Mouse (Mus musculus) hindbrain, embryonic 12.5 days (tissue): Measurements from ENCODE around the gene Nkiras1. TPM values are rescaled to one million over a fixed set of nuclear protein-coding genes. Genes with fewer than 3 reads are reported as not detected.
"Not testable (repeated sequence)": the region's sequence is repeated elsewhere in the genome, so short reads cannot be mapped to it uniquely, and the experiment has no call there.

Source experiments
- ATAC-seq: fragments of 200-750 bp; cut with Nextera tagmentation; 2 replicates; pipeline ENCODE4 v1.8.0; 2017; ENCODE audit warnings: moderate TSS enrichment; ENCODE audit not compliant: low FRiP score
- H3K27ac ChIP-seq: fragments of 300-500 bp; sonication (generic); 2 replicates; pipeline ENCODE4 v1.5.1; 2016; ENCODE audit warnings: mild to moderate bottlenecking
- H3K27me3 ChIP-seq: fragments of 300-500 bp; sonication (generic); 2 replicates; pipeline ENCODE4 v1.6.1; 2016; ENCODE audit warnings: mild to moderate bottlenecking
- H3K36me3 ChIP-seq: fragments of 300-500 bp; sonication (generic); 2 replicates; pipeline ENCODE4 v1.6.1; 2016; ENCODE audit warnings: mild to moderate bottlenecking
- H3K4me1 ChIP-seq: fragments of 300-500 bp; sonication (generic); 2 replicates; pipeline ENCODE4 v1.6.1; 2016
- H3K4me2 ChIP-seq: fragments of 300-500 bp; sonication (generic); replicated peaks from 2 replicates; pipeline ENCODE4 v1.6.1; 2016; ENCODE audit warnings: mild to moderate bottlenecking
- H3K4me3 ChIP-seq: fragments of 300-500 bp; sonication (generic); 2 replicates; pipeline ENCODE4 v1.5.1; 2016; ENCODE audit warnings: mild to moderate bottlenecking
- H3K9ac ChIP-seq: fragments of 300-500 bp; sonication (generic); 2 replicates; pipeline ENCODE4 v1.6.1; 2016; ENCODE audit warnings: mild to moderate bottlenecking, moderate library complexity
- H3K9me3 ChIP-seq: fragments of 300-500 bp; sonication (generic); replicated peaks from 2 replicates; pipeline ENCODE4 v1.6.1; 2016; ENCODE audit warnings: mild to moderate bottlenecking
- WGBS: fragments of 180-500 bp; shearing (Covaris S2); methylation state at CpG from one replicate; pipeline ENCODE4 v1.1.7; 2016; 5-methylcytosine and 5-hydroxymethylcytosine counted together
- polyA plus RNA-seq: library from polyadenylated mRNA; unstranded; fragments of >200 nt; fragmentation: Nextera tagmentation; extraction: Ambion mirVana; gene quantifications from 2 replicates; pipeline ENCODE4 v1.2.1, GENCODE M21; 2016

Nkiras1 gene
- polyA plus RNA-seq, 1 experiment from 2014 or later, result 24.4 TPM

DNA sequence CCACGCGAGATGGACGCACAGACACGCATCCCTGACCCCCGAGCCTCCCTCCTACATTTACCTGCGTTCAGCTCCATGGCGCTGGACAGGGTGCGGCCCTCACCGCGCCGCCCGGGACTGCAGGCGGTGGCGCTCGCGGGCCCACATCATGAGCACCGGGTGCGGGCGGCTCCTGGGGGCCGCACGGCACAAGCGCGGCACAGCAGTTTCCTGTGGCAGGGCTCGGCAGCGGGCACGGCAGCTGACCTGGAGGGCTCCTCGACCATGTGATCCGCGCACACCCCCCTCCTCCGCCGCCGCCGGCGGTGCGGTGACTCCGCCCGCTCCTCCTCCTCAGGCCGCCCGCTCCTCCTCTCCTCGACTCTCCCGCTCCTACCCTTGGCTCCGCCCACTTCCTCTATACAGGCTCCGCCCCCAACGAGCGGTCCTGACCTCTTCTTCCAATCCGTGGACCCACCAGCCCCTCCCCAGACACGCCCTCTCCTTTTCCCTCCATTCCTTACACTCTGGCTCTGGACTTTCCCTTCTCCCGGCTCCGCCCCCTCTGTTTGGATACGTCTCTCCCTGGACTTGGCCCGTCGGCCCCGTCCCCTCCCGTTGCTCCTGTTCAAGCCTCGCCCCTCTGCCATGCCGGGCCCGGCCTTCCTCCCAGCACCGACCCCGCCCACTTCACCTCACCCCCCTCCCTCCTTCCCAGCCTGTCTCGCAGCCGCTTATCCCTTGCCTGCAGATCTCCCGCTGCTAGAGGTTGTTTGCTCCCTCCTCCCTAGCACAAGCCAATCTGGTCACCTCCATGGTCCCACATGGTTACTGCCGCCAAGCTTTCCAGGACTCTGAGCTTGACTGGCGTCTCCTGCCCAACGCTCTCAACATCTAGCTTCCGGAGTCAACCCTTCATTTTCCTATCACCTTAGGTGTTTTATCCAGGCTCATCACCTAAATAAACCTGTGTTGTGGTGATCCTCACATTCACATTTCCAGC is 31.9 kb upstream of the Nkiras1 start, which contains the start of gene Nr1d2:
TSS of gene Nr1d2 (minus strand) at position 378 of the 982 bp plus-strand sequence.
- peak within 1 kb of the TSS; percentile 59 for H3K9ac ChIP-seq
- H3K27me3 ChIP-seq, result no peaks in the 10 kb centered on the region; the same call in 1 of the 2 replicates
- 2% methylated on average over 61 of the region's 66 CpGs for WGBS
- peak within 1 kb of the TSS; percentile 81 for H3K4me2 ChIP-seq
- no peaks in the 10 kb centered on the region for H3K4me1 ChIP-seq
- no peaks in the 10 kb centered on the region for H3K36me3 ChIP-seq
- peak within 1 kb of the TSS; percentile 84 for H3K4me3 ChIP-seq
- H3K9me3 ChIP-seq, result no peaks in the 10 kb centered on the region
- ATAC-seq, result peak; percentile 93
- peak within 1 kb of the TSS; percentile 75 for H3K27ac ChIP-seq

DNA sequence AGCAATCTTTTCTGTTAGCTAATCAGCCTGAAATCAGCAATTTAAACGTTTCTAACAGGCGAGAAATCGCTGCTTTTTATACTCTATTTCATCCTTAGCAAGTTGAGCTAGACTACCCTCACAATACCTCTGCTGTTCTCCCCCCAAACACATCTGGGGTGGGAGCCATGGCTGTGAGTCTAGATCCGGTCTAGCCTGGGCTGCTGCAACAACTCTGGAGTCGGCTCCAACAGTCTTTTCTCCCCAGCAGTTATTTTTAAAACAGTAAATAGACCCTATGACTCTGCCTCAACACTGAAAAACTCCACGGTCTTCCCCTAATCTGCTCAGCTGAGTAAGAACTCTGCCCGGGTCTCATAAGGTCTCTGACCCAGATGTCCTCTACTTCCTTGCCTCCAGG is 30.8 kb upstream of the Nkiras1 start:
- 70% methylated on average over 7 of the region's 7 CpGs for WGBS
- Histone ChIP-seq H3K9ac (no peak overlapping the region), H3K4me3 (no peak overlapping the region), H3K36me3 (no peaks in the 10 kb centered on the region), H3K27ac (no peak overlapping the region), H3K4me2 (no peak overlapping the region), H3K9me3 (no peaks in the 10 kb centered on the region), H3K4me1 (no peaks in the 10 kb centered on the region), H3K27me3 (no peaks in the 10 kb centered on the region; the same call in 1 of the 2 replicates)
- ATAC-seq, result no peak

DNA sequence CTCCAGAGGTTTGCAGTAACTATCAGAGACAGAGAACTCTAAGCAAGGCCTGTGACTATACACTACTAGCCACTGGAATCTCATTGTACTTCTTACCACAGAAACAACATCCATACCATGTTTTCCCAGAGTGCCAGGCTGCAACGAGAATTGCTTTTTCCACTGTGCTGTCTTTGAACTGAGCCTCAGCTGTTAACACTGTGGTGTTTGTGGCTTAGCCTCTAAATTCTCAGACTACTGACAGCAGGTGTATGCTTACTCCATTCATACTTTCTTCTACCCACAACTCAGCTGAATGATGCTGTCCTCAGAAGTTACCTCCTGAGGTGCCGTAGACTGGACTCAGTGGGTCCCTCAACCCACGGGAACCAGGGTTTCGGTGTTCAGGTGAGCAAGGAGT is 29.1 kb upstream of the Nkiras1 start:
- Histone ChIP-seq H3K4me3 (no peak overlapping the region), H3K9ac (no peak overlapping the region), H3K4me1 (no peaks in the 10 kb centered on the region), H3K9me3 (no peaks in the 10 kb centered on the region), H3K27ac (no peak overlapping the region), H3K36me3 (no peaks in the 10 kb centered on the region), H3K4me2 (no peak overlapping the region), H3K27me3 (no peaks in the 10 kb centered on the region; the same call in 1 of the 2 replicates)
- 90% methylated on average over 4 of the region's 4 CpGs for WGBS
- ATAC-seq, result no peak

DNA sequence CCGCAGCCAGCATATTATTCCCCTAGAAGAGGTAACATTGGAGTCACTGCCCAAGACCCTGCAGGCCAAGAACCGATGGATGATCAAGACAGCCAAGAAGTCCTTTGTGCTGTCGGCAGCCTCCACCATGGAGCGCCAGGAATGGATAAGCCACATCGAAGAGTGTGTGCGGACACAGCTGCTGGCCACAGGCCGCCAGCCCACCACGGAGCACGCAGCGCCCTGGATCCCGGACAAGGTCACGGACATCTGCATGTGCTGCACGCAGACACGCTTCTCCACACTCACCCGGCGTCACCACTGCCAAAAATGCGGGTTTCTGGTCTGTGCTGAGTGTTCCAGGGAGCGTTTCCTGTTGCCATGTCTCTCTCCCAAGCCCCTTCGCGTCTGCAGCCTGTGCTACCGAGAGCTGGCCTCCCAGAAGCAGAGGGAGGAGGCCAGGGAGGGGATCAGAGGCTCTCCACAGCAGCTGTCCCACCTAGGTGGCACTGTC is 28.3 kb upstream of the Nkiras1 start:
- Histone ChIP-seq H3K4me2 (no peak overlapping the region), H3K36me3 (no peaks in the 10 kb centered on the region), H3K4me3 (no peak overlapping the region), H3K27ac (no peak overlapping the region), H3K9me3 (no peaks in the 10 kb centered on the region), H3K9ac (no peak overlapping the region), H3K27me3 (no peaks in the 10 kb centered on the region; the same call in 1 of the 2 replicates), H3K4me1 (no peaks in the 10 kb centered on the region)
- ATAC-seq, result no peak
- 87% methylated on average over 21 of the region's 21 CpGs for WGBS

DNA sequence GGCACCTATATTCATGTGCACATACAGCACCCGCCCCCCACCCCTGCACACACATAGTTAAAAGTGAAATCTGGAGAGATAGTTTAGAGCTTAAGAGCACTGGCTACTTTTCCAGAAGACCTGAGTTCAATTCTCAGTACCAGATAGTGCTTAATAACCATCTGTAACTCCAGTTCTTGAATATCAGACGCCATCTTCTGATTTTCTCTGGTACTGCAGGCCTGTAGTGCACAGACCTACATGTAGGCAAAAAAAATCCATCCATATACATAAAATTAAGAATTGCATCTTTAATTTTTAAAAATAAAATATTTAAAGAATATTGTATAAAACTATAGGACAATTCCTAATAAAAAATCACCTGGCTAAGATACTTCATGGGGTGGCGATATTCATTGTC is 9.7 kb upstream of the Nkiras1 start:
- WGBS, result 81% methylated on average over 3 of the region's 3 CpGs
- Histone ChIP-seq H3K4me1 (no peaks in the 10 kb centered on the region), H3K9me3 (0 out of 2 replicates have a peak, but pooled peaks cover 4% of the 10 kb centered on the region), H3K27ac (no peak overlapping the region), H3K36me3 (peaks cover 14% of the 10 kb centered on the region; the same call in 1 of the 2 replicates), H3K9ac (no peak overlapping the region), H3K27me3 (no peaks in the 10 kb centered on the region), H3K4me3 (no peak overlapping the region), H3K4me2 (no peak overlapping the region)
- ATAC-seq, result no peak

DNA sequence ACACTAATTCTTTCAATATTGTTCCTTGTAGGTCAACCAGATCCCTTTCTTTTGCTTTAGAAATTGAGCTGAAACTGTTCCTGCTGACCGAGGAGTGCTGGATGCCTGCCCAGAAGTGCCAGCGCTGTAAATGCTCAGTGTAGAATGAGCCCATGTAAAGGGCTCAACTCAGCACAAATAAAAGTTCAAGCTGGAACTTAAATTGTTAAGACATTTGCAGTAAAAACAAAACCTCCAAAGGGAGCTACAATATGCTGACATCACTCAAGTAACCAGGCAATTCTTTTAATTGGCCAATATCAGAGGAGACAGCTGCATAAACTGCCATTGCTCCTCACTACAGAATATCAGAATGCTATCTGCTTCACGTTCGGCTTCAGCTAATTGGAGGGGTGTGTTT is 7.5 kb upstream of the Nkiras1 start:
- H3K9me3 ChIP-seq, result 0 out of 2 replicates have a peak, but pooled peaks cover 4% of the 10 kb centered on the region
- H3K4me1 ChIP-seq, result peaks cover 4% of the 10 kb centered on the region; the same call in 1 of the 2 replicates
- no peak for ATAC-seq
- H3K9ac ChIP-seq, result no peak overlapping the region
- 67% methylated on average over 4 of the region's 4 CpGs for WGBS
- H3K27me3 ChIP-seq, result no peaks in the 10 kb centered on the region
- no peak overlapping the region for H3K4me3 ChIP-seq
- H3K36me3 ChIP-seq, result peaks cover 31% of the 10 kb centered on the region
- H3K27ac ChIP-seq, result no peak overlapping the region
- H3K4me2 ChIP-seq, result no peak overlapping the region

DNA sequence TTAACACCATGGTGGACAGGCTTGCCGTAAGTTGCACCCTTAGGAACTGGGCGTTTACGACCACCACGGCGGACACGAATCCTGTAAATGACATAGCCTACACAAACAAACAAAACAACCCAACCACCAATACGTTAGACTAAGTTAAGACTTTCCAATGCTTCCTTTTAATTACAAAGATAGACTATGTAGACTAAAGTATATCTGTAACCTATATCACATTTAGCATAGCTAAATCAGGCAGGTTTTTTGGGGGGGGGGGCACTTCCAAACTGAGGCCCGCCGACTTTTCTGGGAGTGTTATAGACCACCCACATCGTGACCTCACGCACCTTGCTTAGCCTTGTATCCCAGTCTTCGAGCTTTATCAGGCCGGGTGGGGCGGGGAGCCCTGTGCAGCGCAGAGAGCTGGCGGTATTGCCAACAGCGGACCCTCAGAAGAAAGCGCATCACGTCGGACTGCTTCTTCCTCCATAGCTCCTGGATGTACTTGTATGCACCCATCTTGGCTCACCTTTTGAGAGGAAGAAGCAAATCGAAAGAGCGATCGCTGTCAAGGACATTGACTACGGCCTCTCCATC is 898 bp upstream of the Nkiras1 start:
- Histone ChIP-seq H3K4me2 (peak overlapping the region; percentile 69), H3K9ac (peak overlapping the region; percentile 95), H3K4me1 (peaks cover 15% of the 10 kb centered on the region), H3K4me3 (peak overlapping the region; percentile 89), H3K36me3 (peaks cover 21% of the 10 kb centered on the region), H3K27ac (peak overlapping the region; percentile 83)
- H3K27me3 ChIP-seq, H3K9me3 ChIP-seq: not testable (repeated sequence)
- under 1% methylated on average over 24 of the region's 24 CpGs for WGBS
- peak; percentile 1 for ATAC-seq

DNA sequence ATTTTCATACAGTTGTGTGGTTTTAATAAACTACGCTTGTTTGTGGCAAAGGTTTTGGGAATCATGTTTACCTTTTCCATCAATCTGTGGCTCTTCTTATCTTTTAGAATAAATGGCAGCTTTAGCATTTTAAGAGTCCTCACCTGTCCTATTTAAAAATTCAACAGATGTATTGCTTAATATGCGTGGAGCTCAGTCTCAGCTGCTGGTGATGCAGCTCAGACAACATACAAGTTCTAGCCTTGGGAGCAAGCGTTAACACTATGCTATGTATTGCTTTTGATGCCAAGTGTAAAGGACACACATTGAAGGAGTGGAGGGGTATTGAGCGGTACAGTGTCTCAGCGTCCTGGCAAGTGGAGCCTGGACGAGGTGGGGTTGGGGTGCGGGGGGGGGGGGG is 730 bp downstream of the Nkiras1 start:
- Histone ChIP-seq H3K4me1 (peaks cover 15% of the 10 kb centered on the region), H3K36me3 (peaks cover 24% of the 10 kb centered on the region), H3K4me2 (peak overlapping the region; percentile 55), H3K27me3 (no peaks in the 10 kb centered on the region), H3K27ac (no peak overlapping the region), H3K4me3 (peak overlapping the region; percentile 89), H3K9me3 (no peaks in the 10 kb centered on the region), H3K9ac (peak overlapping the region; percentile 70)
- 10% methylated on average over 6 of the region's 7 CpGs for WGBS
- peak; percentile 7; the same call in 1 of the 2 replicates for ATAC-seq

DNA sequence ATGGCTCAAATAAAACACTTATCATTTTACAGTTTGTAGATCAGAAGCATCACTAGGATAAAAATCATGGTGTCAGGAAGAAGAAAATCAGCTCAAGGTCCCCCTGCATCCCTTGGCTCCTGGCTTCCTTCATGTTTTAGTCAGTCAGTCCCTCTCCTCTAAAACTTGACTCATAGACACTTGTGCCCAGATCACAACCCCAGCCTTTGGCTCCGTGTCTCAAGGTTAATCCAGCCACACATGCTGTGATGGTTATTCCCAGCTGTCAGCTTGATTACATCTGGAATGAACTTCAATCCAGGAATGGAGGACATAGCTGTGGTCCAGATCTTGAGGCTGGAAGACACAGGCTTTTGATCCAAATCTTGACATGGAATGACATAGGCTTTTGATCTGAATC is 3.6 kb downstream of the Nkiras1 start:
- 82% methylated on average over 1 of the region's 1 CpGs for WGBS
- H3K27ac ChIP-seq, result no peak overlapping the region
- H3K9me3 ChIP-seq, result no peaks in the 10 kb centered on the region
- H3K4me3 ChIP-seq, result no peak overlapping the region
- no peak for ATAC-seq
- H3K27me3 ChIP-seq, result no peaks in the 10 kb centered on the region
- H3K9ac ChIP-seq, result no peak overlapping the region
- H3K4me2 ChIP-seq, result no peak overlapping the region
- H3K36me3 ChIP-seq, result peaks cover 33% of the 10 kb centered on the region
- peaks cover 7% of the 10 kb centered on the region for H3K4me1 ChIP-seq

DNA sequence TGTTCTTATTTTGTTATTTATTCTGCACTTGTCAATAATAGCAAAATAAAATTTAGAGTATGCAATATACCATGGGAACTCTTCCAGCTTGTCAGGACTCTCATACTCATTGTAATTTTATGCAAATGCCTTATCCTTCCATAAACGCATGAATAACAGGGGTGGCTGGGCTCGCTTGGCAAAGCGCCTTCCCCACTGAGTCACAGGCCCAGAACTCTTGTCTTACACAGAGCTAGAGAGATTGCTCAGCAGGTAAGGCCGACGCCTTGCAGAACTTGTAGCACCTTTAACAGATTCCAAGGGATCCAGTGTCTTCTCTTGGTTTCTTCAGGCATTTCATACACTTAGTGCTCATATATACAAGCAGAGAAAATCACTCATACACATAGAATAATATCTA is 9.4 kb downstream of the Nkiras1 start:
- Histone ChIP-seq H3K9ac (no peak overlapping the region), H3K4me1 (no peaks in the 10 kb centered on the region), H3K27ac (no peak overlapping the region), H3K27me3 (no peaks in the 10 kb centered on the region), H3K4me3 (no peak overlapping the region), H3K4me2 (no peak overlapping the region), H3K9me3 (no peaks in the 10 kb centered on the region), H3K36me3 (peaks cover 46% of the 10 kb centered on the region)
- ATAC-seq, result no peak
- WGBS, result 89% methylated on average over 5 of the region's 5 CpGs

DNA sequence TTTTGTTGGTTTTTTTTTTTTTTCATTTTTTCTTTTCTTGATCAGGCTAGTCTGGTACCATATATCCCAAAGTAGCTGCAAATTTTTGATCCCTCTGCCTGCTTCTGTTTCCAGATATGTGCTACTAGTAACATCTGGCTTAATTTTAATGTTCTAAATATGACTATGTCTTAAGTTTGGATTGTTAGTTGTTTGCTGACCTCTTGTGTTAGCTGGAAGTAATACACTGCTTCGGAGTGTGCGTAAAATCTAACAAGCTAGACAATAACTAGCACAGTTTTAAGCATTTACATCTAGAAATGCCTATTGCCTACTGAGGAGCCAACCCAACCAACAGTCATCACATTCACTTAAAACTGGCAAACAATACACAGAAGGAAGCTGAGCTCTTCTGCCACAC is 13.6 kb downstream of the Nkiras1 start:
- H3K4me2 ChIP-seq, result no peak overlapping the region
- H3K36me3 ChIP-seq, result peaks cover 13% of the 10 kb centered on the region
- WGBS, result 88% methylated on average over 2 of the region's 2 CpGs
- H3K4me3 ChIP-seq, result no peak overlapping the region
- H3K27ac ChIP-seq, result no peak overlapping the region
- ATAC-seq, result no peak
- H3K9ac ChIP-seq, result no peak overlapping the region
- H3K4me1 ChIP-seq, result no peaks in the 10 kb centered on the region
- H3K9me3 ChIP-seq, result no peaks in the 10 kb centered on the region
- no peaks in the 10 kb centered on the region for H3K27me3 ChIP-seq

DNA sequence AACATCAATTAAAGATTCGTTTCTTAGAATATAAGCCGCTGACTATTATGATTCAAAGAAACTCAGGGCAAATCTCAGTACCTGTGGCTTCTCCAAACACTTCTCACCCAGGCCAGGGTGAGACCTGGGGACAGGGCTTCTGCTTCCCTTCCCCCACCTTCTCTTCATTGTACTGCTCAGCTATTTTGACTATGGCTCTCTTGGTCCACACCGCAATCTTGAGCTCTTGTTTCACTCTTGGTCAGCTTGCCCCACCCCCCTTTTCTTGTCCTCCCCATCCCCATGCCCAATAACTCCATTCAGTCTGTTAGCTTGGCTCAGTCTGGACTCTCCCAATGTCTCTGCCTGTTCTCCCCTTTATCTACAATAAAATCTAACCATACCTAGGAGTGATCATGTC is 14.5 kb downstream of the Nkiras1 start:
- Histone ChIP-seq H3K4me2 (no peak overlapping the region), H3K4me1 (no peaks in the 10 kb centered on the region), H3K36me3 (peaks cover 8% of the 10 kb centered on the region), H3K27ac (no peak overlapping the region), H3K9ac (no peak overlapping the region), H3K4me3 (no peak overlapping the region), H3K27me3 (no peaks in the 10 kb centered on the region), H3K9me3 (no peaks in the 10 kb centered on the region)
- ATAC-seq, result no peak
- 88% methylated on average over 3 of the region's 3 CpGs for WGBS
